Mouse (Mus musculus) midbrain, embryonic 10.5 days (tissue): ENCODE data around the gene Ryr2. TPM values are rescaled to one million over a fixed set of nuclear protein-coding genes. Genes with fewer than 3 reads are reported as not detected.

Experiments used
- DNase-seq: peaks from one replicate; pipeline ENCODE4 v3.0.0-alpha.2; 2017; ENCODE audit warnings: low spot score
- H3K27ac ChIP-seq: fragments of 300-500 bp; sonication (generic); replicated peaks from 2 replicates; pipeline ENCODE4 v1.5.1; 2016; ENCODE audit warnings: mild to moderate bottlenecking
- H3K27me3 ChIP-seq: fragments of 300-500 bp; sonication (generic); 2 replicates; pipeline ENCODE4 v1.6.1; 2016; ENCODE audit warnings: low read depth, mild to moderate bottlenecking; ENCODE audit not compliant: poor library complexity, severe bottlenecking
- H3K36me3 ChIP-seq: fragments of 300-500 bp; sonication (generic); 2 replicates; pipeline ENCODE4 v1.6.1; 2016; ENCODE audit warnings: mild to moderate bottlenecking, moderate library complexity
- H3K4me1 ChIP-seq: fragments of 300-500 bp; sonication (generic); 2 replicates; pipeline ENCODE4 v1.6.1; 2016
- H3K4me3 ChIP-seq: fragments of 300-500 bp; sonication (generic); 2 replicates; pipeline ENCODE4 v1.5.1; 2016; ENCODE audit warnings: mild to moderate bottlenecking, moderate library complexity
- H3K9me3 ChIP-seq: fragments of 300-500 bp; sonication (generic); replicated peaks from 2 replicates; pipeline ENCODE4 v1.6.1; 2016; ENCODE audit warnings: mild to moderate bottlenecking
- WGBS: fragments of 180-500 bp; shearing (Covaris S2); methylation state at CpG from one replicate; pipeline ENCODE4 v1.1.7; 2016; 5-methylcytosine and 5-hydroxymethylcytosine counted together
- polyA plus RNA-seq: library from polyadenylated mRNA; unstranded; fragments of >200 nt; fragmentation: Nextera tagmentation; extraction: Ambion mirVana; gene quantifications from 2 replicates; pipeline ENCODE4 v1.2.1, GENCODE M21; 2016

Gene Ryr2
- polyA plus RNA-seq, 1 experiment from 2014 or later = 0.07 TPM

- Histone ChIP-seq H3K4me1 (no peaks in the 10 kb centered on the region), H3K27me3 (no peaks in the 10 kb centered on the region), H3K9me3 (no peaks in the 10 kb centered on the region), H3K36me3 (no peaks in the 10 kb centered on the region), H3K4me3 (no peak overlapping the region), H3K27ac (no peak overlapping the region)
- 87% methylated on average over 4 of the region's 4 CpGs for WGBS
- DNase-seq = no peak
These were observed 59.7 kb downstream of the Ryr2 start for GRCm38 (mm10) chr13:12047059-12047458.

- 94% methylated on average over 2 of the region's 2 CpGs for WGBS
- no peaks in the 10 kb centered on the region for H3K4me1 ChIP-seq
- no peak overlapping the region for H3K4me3 ChIP-seq
- DNase-seq = no peak
- H3K9me3 ChIP-seq = no peaks in the 10 kb centered on the region
- no peak overlapping the region for H3K27ac ChIP-seq
- no peaks in the 10 kb centered on the region for H3K36me3 ChIP-seq
- no peaks in the 10 kb centered on the region for H3K27me3 ChIP-seq
These were observed 62.0 kb downstream of the Ryr2 start for GRCm38 (mm10) chr13:12044751-12045150.

- H3K9me3 ChIP-seq = no peaks in the 10 kb centered on the region
These were observed 63.8 kb downstream of the Ryr2 start for GRCm38 (mm10) chr13:12042891-12043491.

GRCm38 (mm10) chr13:12039967-12040366 is 66.8 kb downstream of the Ryr2 start:
- DNase-seq = no peak
- H3K4me3 ChIP-seq = no peak overlapping the region
- WGBS = 91% methylated on average over 3 of the region's 3 CpGs
- no peaks in the 10 kb centered on the region for H3K27me3 ChIP-seq
- H3K9me3 ChIP-seq = no peaks in the 10 kb centered on the region
- H3K4me1 ChIP-seq = no peaks in the 10 kb centered on the region
- H3K27ac ChIP-seq = no peak overlapping the region
- H3K36me3 ChIP-seq = no peaks in the 10 kb centered on the region

More at GRCm38 (mm10) chr13:12042891-12043491, 63.8 kb downstream of the Ryr2 start:
- Histone ChIP-seq H3K27me3 (no peaks in the 10 kb centered on the region), H3K4me3 (no peak overlapping the region), H3K27ac (no peak overlapping the region), H3K4me1 (no peaks in the 10 kb centered on the region), H3K36me3 (no peaks in the 10 kb centered on the region)
- no peak for DNase-seq
- 86% methylated on average over 8 of the region's 8 CpGs for WGBS

- H3K4me3 ChIP-seq = no peak overlapping the region
- H3K27me3 ChIP-seq = no peaks in the 10 kb centered on the region
- H3K9me3 ChIP-seq = no peaks in the 10 kb centered on the region
- H3K4me1 ChIP-seq = no peaks in the 10 kb centered on the region
- WGBS = 92% methylated on average over 4 of the region's 4 CpGs
- no peak overlapping the region for H3K27ac ChIP-seq
- H3K36me3 ChIP-seq = no peaks in the 10 kb centered on the region
- no peak for DNase-seq
These were observed 68.1 kb downstream of the Ryr2 start for GRCm38 (mm10) chr13:12038676-12039075.

GRCm38 (mm10) chr13:12037241-12037640 is 69.5 kb downstream of the Ryr2 start:
- Histone ChIP-seq H3K4me3 (no peak overlapping the region), H3K27ac (no peak overlapping the region), H3K4me1 (no peaks in the 10 kb centered on the region), H3K9me3 (no peaks in the 10 kb centered on the region), H3K27me3 (no peaks in the 10 kb centered on the region), H3K36me3 (no peaks in the 10 kb centered on the region)
- DNase-seq = no peak
- 86% methylated on average over 4 of the region's 4 CpGs for WGBS

GRCm38 (mm10) chr13:12036834-12037233 is 69.9 kb downstream of the Ryr2 start:
- no peaks in the 10 kb centered on the region for H3K27me3 ChIP-seq
- WGBS = 76% methylated on average over 4 of the region's 4 CpGs
- no peak overlapping the region for H3K27ac ChIP-seq
- no peak for DNase-seq
- H3K4me3 ChIP-seq = no peak overlapping the region
- no peaks in the 10 kb centered on the region for H3K36me3 ChIP-seq
- H3K9me3 ChIP-seq = no peaks in the 10 kb centered on the region
- no peaks in the 10 kb centered on the region for H3K4me1 ChIP-seq

GRCm38 (mm10) chr13:12033914-12034313 is 72.8 kb downstream of the Ryr2 start:
- WGBS = 82% methylated on average over 6 of the region's 6 CpGs

GRCm38 (mm10) chr13:12033272-12033671 is 73.5 kb downstream of the Ryr2 start:
- Histone ChIP-seq H3K36me3 (no peaks in the 10 kb centered on the region), H3K4me3 (no peak overlapping the region), H3K4me1 (no peaks in the 10 kb centered on the region), H3K27ac (no peak overlapping the region), H3K27me3 (no peaks in the 10 kb centered on the region), H3K9me3 (no peaks in the 10 kb centered on the region)
- 91% methylated on average over 5 of the region's 5 CpGs for WGBS
- DNase-seq = no peak

More at GRCm38 (mm10) chr13:12033914-12034313, 72.8 kb downstream of the Ryr2 start:
- no peak for DNase-seq
- no peaks in the 10 kb centered on the region for H3K36me3 ChIP-seq
- H3K9me3 ChIP-seq = no peaks in the 10 kb centered on the region
- no peaks in the 10 kb centered on the region for H3K4me1 ChIP-seq
- H3K4me3 ChIP-seq = no peak overlapping the region
- H3K27me3 ChIP-seq = no peaks in the 10 kb centered on the region
- H3K27ac ChIP-seq = no peak overlapping the region

- no peak overlapping the region for H3K4me3 ChIP-seq
- 92% methylated on average over 7 of the region's 7 CpGs for WGBS
- DNase-seq = no peak
- no peaks in the 10 kb centered on the region for H3K36me3 ChIP-seq
- no peaks in the 10 kb centered on the region for H3K27me3 ChIP-seq
- no peaks in the 10 kb centered on the region for H3K4me1 ChIP-seq
- H3K27ac ChIP-seq = no peak overlapping the region
- no peaks in the 10 kb centered on the region for H3K9me3 ChIP-seq
These were observed 76.9 kb downstream of the Ryr2 start for GRCm38 (mm10) chr13:12029841-12030240.

- Histone ChIP-seq H3K4me1 (no peaks in the 10 kb centered on the region), H3K27me3 (no peaks in the 10 kb centered on the region)
- DNase-seq = no peak
These were observed 77.4 kb downstream of the Ryr2 start for GRCm38 (mm10) chr13:12029326-12029725.

GRCm38 (mm10) chr13:12018046-12018445 is 88.7 kb downstream of the Ryr2 start:
- H3K27me3 ChIP-seq = no peaks in the 10 kb centered on the region
- H3K9me3 ChIP-seq = no peaks in the 10 kb centered on the region
- no peaks in the 10 kb centered on the region for H3K36me3 ChIP-seq
- no peak overlapping the region for H3K4me3 ChIP-seq
- no peaks in the 10 kb centered on the region for H3K4me1 ChIP-seq
- 79% methylated on average over 9 of the region's 9 CpGs for WGBS
- H3K27ac ChIP-seq = no peak overlapping the region
- DNase-seq = no peak

More at GRCm38 (mm10) chr13:12029326-12029725, 77.4 kb downstream of the Ryr2 start:
- Histone ChIP-seq H3K27ac (no peak overlapping the region), H3K9me3 (no peaks in the 10 kb centered on the region), H3K36me3 (no peaks in the 10 kb centered on the region), H3K4me3 (no peak overlapping the region)
- 94% methylated on average over 4 of the region's 4 CpGs for WGBS

GRCm38 (mm10) chr13:12013986-12014385 is 92.8 kb downstream of the Ryr2 start:
- Histone ChIP-seq H3K36me3 (no peaks in the 10 kb centered on the region), H3K27me3 (no peaks in the 10 kb centered on the region), H3K4me3 (no peak overlapping the region), H3K4me1 (no peaks in the 10 kb centered on the region), H3K27ac (no peak overlapping the region), H3K9me3 (no peaks in the 10 kb centered on the region)
- DNase-seq = no peak
- 87% methylated on average over 8 of the region's 8 CpGs for WGBS
